Mouse (Mus musculus): ENCODE measurements around the gene Spryd3.

The Spryd3 gene

DNA sequence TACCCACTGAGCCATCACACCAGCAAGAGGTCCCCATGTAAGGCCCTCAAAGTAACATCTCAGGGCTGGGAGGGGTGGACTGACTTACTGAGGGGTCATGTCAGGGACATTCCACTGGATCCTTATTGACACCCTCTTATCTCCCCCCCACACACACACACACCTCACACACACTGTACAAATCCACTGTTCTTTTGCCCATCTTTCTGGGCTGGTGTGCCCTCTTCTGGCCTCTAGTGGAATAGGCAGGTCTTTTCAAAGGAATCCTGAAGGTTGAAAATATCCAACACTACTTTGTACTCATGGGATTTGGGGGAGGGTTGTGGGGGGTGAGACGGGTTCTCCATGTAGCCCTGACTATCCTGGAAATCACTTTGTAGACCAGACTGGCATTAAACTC, 10.8 kb upstream of the Spryd3 start:
- 3% methylated on average over 1 of the region's 1 CpGs for WGBS

DNA sequence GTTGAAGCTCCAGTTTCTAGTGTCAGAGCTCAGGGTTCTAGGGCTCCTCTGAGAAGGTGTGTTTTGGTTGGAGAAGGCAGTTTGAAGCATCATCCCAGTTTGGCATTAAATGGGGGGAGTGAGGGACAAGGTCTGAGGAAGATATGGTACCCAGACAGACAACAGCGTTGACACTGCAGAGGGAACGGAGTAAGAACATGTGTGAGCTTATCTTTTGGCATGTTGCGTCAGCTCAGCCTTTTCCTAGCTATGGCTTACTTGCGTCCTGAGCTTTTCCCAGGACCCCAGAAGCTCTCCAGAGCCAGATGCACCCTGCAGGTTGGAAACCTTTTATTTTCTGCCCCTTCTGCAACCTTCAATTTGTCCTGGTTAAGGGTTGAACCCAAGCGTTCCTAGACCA, 10.1 kb upstream of the Spryd3 start:
- 92% methylated on average over 5 of the region's 5 CpGs for WGBS

DNA sequence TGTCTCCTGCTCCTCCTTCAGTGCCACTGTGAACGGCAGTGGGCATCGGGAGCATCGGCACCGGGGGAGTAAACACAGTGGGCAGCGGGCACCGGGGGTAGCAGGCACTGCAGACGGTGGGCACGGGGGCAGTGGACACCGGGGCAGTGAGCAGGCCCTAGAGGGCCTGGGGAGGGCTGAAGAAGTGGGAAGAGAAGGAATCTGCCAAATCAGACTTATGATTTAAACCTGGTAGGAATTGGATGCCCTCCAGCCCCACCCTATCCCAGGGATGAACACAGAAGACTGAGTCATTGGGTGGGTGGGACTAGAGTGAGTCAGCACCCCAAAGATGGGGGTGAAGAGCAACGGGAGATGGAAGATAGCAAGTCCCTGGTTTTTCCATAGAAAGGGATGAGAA, 9.3 kb upstream of the Spryd3 start:
- 58% methylated on average over 10 of the region's 10 CpGs for WGBS

DNA sequence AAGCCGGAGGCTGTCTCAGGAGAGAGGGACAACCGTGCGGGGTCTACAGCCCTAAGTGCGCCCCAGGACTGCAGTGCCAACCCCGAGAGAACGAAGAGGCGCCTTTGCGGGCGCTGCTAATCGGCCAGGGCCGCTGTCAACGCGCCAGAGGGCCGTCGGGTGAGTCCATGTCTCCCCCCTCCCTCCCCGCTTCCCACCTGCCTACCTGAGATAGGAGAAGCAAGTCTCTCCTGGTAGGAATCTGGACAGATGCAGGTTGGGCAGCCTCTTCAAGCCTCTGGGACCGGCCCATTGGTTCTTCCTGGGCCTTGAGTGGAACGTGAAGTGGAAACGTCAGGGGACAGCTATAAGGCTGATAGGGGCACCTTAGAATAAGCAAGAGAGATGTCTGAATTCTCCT, 8.7 kb upstream of the Spryd3 start:
- WGBS, result 23% methylated on average over 19 of the region's 19 CpGs

DNA sequence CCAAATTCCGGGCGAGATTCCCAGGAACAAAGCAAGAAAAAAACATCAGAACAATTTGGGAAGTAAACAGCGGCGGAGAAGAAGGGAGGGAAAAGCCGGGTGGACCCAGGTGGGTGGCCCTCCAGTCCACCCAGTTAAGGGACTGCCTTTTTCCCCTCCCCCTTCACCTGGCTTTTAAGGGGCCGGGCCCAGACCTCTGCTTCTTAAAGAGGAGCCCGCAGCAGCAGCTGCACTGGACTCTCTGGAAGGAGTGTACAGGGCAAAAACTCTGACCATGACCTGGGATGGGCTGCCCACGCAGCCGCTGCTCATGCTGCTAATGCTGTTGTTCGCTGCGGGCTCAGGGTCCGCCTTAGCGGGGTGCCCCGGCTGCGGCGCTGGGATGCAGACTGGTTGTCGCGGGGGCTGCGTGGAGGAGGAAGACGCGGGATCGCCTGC, 8.3 kb upstream of the Spryd3 start, which contains the start of gene Igfbp6:
Gene Igfbp6 (plus strand): TSS at position 89 of the 438 bp plus-strand sequence.
- 17% methylated on average over 22 of the region's 22 CpGs for WGBS

DNA sequence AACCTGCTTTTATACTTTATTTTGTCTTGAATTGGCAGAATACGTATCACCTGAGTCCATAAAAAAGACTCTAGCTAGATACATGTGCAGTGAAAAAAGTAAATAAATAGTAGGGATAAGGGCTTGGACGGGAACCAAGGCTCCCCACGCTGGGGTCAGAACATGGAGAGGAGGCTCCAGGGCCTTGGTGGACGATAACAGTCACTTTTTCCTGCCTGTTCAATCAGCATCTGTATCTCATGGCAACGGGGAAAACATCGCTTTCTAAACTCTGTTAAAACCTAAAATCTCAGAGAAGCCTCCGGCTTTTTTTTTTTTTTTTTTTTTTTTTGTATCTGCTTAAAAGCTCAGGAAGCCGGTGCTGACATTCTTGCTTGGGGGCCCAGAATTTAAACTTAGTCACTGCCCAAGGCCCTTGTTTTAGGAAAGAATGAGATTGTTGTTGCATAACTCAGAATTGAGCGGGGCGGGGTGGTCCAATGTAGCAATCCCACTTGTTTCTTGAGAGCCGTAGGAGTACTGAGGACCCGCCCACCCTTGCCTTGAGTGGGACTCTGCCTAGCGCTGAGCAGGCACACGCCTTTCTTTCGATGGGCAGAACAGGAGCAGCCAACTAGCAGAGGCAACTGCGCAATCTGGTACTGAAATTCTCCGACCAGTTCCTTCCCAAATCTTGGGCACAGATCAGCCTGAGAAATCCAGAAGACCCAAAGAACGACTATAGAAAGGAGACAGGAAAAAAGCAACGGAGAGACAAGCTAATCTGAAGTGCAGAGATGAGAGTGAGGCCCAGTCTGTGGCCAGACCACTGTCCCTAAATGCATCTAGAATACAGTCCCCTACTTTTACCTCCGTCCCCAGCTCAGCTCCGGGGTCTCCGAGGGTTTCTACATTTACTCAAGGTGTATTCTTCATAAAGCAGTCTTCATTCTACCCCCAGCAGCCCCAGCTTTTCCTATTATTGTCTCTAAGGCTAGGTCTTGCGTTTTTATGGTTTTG, 7.2 kb upstream of the Spryd3 start:
- WGBS, result 42% methylated on average over 23 of the region's 23 CpGs

DNA sequence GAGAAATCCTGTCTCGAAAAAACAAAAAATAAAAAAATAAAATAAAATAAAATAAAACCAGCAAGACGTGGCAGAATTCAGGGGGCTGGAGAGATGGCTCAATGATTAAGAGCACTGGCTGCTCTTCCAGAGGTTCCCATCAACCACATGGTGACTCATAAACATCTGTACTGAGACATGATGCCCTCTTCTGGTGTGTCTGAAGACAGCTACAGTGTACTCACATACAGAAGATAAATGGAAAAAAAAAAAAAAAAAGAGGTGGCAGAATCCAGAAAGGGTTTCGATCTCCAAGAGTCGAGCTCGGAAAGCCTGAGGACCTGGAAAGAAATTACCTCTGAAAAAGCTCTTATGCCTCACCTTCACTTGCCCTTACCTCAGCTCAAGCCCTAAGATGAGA, 5.1 kb upstream of the Spryd3 start:
- 93% methylated on average over 5 of the region's 5 CpGs for WGBS

DNA sequence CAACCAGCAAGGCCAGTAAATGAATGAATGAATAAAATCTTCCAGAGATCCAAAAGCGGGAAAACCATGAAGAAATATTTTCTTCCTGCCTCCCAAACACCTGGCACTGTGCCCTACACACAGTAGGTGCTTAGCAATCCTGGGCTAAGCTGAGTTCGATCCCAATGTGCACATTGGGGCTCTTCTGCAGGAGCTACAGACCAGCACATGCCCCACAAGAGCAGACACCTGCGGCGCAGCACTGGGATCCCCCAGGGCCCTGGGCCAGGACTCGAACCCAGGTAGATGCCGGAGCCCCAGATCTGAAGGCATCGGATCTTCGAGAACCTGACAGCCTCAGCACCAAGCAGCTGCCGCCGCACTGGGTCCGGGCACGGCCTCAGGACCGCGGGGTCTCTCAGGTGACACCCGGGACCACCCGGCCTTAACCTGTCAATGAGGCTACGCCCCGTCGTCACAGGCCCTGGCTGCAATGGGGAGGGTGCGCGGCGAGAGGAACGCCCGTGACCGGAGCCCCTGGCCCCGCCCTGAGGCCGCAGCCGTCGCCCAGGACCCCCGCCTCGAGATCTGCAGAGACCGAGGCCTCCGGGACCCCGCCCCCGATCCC, 409 bp downstream of the Spryd3 start:
- 2% methylated on average over 35 of the region's 35 CpGs for WGBS

DNA sequence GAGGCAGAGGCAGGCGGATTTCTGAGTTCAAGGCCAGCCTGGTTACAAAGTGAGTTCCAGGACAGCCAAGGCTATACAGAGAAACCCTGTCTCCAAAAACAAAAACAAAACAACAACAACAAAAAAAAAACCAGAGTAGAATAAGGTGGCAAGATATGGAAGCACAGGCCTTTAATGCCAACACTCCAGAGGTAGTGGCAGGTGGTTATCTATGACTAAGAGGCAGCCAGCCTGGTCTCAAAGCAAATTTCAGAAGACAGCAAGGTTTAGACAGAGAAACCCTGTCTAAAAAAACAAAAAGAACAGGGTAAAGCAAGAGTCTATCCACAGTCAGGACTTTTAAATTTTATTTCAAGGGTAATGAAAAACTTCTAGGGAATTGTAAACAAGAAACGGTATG, 1.3 kb downstream of the Spryd3 start:
- 62% methylated on average over 2 of the region's 2 CpGs for WGBS

DNA sequence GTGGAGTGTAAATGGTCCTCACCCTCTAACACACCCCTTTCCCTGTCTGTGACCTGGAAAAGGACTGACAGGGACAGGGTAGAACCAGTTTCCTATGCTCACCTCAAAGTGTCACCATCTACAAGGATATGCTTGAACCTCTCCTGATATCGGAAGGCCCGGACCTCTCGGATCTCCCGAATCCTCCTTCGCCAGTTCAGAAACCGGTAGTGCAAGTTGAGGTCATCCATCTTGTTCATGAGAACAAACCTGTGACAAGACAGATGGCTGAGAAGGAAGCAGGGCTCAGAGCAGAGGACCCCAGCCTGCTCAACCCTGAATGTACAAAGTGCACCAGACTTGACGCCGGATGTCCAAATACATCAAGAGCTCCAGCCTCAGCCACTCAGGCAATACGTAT, 2.7 kb downstream of the Spryd3 start:
- WGBS, result 95% methylated on average over 9 of the region's 9 CpGs

DNA sequence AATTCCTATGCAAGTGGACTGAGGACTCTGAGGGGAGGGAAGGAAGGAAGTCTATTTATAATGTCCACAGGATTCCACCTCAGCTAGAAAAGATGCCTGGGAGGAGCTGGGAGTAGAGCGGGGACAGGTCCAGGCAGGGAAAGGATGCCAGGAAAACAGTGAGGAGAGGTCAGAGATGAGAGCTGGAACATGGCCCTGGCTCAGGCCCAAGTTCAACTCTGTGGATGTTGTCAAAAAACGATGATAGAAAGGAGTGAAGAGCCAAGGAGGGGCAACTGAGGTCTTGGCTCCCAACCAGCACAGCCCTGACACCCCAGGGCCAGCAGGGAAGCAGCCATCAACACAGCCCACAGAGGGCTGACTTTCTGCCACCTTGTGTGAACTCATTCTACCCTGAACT, 9.7 kb downstream of the Spryd3 start:
- 38% methylated on average over 2 of the region's 2 CpGs for WGBS

DNA sequence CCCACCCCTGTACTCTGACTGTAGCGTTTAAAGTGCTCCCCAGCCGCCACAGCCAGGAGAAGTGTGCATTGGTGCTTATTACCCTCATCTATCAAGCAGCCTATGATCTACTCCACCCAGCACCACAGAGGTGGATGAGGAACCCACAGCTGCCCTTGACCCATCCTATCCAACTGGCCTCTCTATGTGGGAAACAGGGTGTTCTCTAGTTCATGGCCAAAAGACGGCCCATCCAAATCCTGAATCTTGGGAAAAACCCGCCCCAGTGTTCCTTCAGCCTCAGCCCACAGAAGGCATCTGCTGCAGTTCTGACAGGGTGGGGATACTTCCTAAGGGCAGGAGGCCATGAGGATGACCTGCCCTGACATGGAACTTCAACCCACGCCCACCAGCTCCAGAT, 15.5 kb downstream of the Spryd3 start:
- WGBS, result 59% methylated on average over 5 of the region's 5 CpGs

DNA sequence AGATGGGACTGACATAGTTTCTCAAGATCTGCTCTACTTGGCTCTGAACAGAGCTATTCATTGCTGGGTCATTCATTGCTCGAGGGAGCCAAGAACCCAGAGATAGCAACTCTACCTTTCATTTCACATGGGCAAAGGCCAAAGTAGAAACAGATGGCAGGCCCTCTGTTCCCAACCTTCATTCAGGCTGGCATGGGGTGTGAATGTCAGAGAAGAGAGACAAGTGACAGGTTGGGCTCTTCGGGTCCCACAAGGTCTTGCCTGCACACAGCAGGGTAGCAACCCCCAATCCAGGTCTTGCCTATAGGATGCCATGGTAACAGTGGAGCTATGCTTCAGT, 16.2 kb downstream of the Spryd3 start:
- WGBS, result 47% methylated on average over 2 of the region's 2 CpGs

DNA sequence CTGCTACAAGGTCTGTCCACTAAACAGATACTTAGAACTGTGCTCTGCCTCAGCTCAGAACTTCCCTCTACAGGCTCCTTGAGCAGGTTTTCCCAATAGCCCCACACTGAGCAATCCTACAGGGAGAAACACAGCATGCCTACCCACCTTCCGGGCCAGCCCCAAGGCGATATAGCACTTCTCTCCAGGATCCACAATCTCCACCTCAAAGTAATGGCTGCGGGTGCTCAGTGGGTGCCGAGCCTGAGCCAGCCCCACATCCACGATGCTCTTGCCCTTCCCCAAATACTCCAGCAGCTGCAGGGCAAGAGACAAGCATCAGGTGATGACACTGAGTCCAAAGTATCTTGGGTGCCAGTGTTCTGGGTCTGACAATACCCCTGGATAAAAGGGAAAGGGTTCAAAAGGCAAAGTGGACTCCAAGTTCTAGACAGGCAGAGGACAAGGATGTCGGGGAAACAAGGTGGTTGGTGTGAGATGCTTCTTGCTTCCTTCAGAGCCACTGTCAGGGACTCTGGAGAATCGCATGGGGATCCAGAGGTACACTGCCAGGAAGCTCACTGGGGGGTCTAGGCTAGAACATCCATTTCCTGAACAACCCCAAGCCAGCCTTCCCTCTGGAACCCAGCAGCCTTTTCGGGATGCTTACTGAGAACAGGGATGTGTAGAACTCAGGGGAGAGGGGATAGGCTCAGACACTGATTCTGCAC, 16.8 kb downstream of the Spryd3 start:
- WGBS, result 74% methylated on average over 8 of the region's 8 CpGs

DNA sequence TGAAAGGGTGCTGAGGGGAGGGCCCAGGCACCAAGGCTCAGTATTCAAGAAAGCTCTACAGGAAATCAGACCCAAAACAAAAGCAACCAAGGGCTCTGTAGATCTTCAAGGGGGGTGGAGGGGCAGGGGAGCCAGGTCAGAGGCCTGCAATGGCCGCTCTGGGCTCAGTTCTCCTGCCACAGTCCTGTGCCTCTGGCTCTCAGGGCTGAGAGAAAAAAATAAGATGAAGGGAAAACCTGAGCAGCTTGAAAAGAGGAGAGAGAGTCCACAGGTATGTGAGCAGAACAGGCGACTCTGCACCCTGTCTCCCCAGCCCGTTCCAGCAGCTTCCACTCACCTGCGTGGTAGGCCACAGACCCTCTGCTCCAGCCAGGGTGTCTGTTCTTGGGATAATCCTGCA, 17.4 kb downstream of the Spryd3 start:
- WGBS, result 88% methylated on average over 4 of the region's 4 CpGs

DNA sequence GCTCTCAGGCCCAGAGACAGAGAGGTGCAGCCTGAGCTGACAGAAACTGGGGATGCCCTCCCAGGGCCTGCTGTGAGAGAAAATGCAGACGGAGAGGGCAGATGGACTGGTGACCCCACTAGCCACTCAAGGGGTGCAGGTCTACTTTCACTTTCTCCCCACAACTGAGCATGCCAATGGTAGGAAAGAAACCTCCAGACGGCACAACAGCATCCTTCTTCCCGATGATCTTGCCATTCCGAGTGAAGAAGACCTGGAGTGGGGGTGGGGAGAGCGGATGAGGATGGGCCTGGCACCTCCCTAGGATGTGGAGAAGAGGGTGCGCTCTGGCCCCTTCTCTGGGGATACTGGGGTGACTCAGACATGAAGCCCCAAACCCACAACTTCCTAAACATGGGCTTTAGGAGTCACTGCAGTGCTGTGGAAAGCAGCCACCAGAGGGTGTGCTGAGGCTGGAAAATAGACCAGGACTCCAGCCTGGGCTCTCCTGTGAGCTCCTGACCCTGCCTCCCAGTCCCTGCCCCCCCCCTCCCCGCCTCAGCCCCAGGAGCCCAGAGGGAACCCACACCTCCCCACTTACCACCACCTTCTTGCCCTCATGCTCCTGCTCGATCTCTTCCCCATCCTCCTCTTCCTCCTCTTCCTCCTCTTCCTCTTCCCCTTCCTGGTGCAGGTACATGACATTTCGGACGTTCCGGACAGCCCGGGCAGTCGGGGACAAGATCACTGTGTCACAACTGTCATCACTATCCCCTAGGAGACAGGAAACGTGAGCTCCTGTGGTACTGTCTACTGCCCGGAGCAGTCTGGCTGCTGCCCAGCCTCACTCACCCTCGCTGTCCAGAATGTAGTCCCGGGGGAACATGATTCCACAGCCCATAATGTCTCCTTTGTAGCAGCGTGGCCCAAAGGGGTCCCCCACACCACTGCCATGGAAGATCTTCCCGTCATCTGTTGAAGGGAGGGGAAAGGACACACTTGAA, 18.3 kb downstream of the Spryd3 start:
- 61% methylated on average over 19 of the region's 19 CpGs for WGBS

DNA sequence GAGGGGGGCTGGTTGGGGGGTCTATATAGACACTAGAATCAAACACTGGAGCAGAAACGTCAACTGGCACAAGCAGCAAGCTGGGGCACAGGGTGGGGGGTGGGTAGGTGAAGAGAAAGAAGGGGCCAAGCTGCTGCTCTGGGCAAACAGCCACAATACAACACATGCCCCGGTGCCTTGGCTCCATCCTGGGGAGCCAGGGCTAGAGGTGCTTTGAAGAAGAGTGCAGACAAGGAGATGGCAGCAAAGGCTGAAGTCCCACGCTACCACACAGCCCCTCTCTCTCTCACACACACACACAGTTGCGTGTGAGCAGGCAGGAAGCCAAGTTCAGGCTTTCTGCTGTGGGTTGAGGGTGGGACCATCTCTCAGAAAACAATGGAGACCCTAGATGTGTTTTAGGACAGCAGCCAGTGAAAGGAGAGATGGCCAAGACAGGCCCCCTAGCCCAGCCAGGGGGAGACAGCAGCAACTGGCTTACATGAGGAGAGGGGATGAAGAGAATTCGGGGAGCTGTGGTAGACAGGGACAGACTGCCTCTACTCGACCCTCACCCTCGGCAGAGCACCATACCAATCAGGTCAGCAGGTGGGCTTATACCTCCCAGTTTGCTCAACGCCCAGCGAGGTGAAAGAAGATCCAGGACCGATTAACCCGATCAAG, 19.1 kb downstream of the Spryd3 start:
- 46% methylated on average over 11 of the region's 11 CpGs for WGBS

DNA sequence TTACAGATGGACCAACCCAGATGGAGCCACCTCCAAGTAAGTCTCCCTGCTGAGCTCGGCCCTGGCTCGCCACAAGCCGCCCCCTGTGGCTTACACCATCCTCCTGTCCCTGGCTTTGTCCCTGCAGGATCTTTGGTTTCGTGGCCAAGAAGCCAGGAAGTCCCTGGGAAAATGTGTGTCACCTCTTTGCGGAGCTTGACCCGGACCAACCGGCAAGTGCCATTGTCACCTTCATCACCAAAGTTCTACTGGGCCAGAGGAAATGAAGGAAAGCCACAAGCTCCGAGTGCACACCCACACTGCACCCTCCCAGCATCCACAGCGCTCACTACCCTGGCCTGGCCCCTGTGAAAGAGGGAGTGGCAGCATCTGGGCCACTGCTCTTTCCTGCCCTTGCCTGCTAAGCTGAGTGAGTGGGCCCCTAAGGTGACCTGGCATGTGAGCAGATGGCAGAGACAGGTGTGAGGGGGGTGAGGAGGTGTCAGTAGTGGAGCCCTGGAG, 20.3 kb downstream of the Spryd3 start:
- 56% methylated on average over 9 of the region's 9 CpGs for WGBS

DNA sequence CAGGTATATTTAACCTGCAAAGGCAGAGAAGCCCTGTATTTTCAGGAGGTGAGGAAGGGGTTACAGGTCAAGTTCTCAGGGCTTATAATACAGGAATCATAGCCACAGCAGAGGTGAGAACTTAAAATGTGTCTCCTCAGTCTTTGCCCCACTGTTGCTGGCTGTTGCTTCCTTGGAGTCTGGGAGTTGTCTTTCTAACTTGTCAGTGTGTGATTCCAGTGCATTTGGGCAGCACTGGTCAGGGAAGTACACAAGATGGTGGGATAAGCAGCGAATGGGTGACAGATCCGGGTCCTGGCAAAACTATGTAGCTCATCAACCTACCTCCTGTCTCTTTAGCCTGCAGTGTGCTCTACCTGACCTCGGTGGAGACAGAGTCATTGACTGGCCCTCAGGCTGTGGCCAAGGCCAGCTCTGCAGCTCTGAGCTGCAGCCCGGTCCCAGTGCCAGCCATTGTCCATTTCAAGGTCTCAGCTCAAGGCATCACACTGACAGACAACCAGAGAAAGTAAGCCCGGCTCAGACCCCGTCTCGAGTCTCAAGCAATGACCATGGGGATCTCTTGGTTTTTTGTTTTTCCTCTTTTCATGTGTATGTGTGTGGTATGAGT, 21.3 kb downstream of the Spryd3 start:
- WGBS, result 74% methylated on average over 7 of the region's 7 CpGs

DNA sequence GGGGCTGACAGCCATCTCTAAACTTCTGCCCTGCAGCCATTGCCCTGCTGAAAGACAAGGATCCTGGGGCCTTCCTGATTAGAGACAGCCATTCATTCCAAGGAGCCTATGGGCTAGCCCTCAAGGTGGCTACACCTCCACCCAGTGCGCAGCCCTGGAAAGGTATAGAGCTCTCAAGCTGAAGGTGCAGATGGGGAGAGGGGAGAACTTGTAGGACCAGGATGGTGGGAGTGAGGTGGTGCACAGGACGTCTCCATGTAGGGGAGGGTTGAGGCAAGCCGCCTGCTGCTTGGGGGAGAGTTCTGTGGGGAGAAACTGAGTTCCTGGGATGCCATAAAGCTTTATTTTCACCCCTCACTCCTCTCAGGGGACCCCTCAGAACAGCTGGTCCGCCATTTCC, 22.4 kb downstream of the Spryd3 start:
- WGBS, result 85% methylated on average over 4 of the region's 4 CpGs
